Mouse (Mus musculus): ENCODE data around the gene Kcna10. TPM values are rescaled to one million over a fixed set of nuclear protein-coding genes. Genes with fewer than 3 reads are reported as not detected.

Kcna10 gene
- total RNA-seq, 2 experiments from 2014 or later: not detected

- DNase-seq: no peak
- intact Hi-C loops (cut with DNase I): no loop called here
These were observed 55.7 kb downstream of the Kcna10 start for GRCm38 (mm10) chr3:107238471-107238980.

GRCm38 (mm10) chr3:107239607-107240006, 56.8 kb downstream of the Kcna10 start, which contains the start of gene Prok1:
Gene Prok1, minus strand, starts transcription at chr3:107239707.
- intact Hi-C loops (cut with DNase I): no loop called here
- DNase-seq: no peak

- intact Hi-C loops (cut with DNase I): no loop called here
- no peak for DNase-seq
These were observed 58.7 kb downstream of the Kcna10 start for GRCm38 (mm10) chr3:107241389-107242094.

Other genes starting within 250 kb of the Kcna10 start
- under 1 TPM; 0.31 to 0.57 TPM for gene Kcna3, start 146.9 kb upstream of the Kcna10 start, total RNA-seq (2021)
- 1 to 10 TPM; 1.6 to 1.8 TPM for gene Kcna2, start 81.9 kb upstream of the Kcna10 start, total RNA-seq (2021)
- not detected for gene Cym, start 38.7 kb downstream of the Kcna10 start, total RNA-seq (2021)
- gene A630076J17Rik, start 47.6 kb downstream of the Kcna10 start, total RNA-seq (2021): not detected
- not detected for gene Prok1, start 56.7 kb downstream of the Kcna10 start, total RNA-seq (2021)
- gene Lamtor5, start 95.8 kb downstream of the Kcna10 start, total RNA-seq (2021): 10 to 100 TPM; 67.9 to 68.2 TPM
- gene Slc16a4, start 108.2 kb downstream of the Kcna10 start, total RNA-seq (2021): under 1 TPM; 0.64 to 0.70 TPM
- 10 to 100 TPM; 22.5 to 24.4 TPM for gene Rbm15, start 150.6 kb downstream of the Kcna10 start, total RNA-seq (2021)

All from heart, postnatal 36 days (tissue).